Mouse (Mus musculus): Measurements from ENCODE around the gene Prr36. TPM values are rescaled to one million over a fixed set of nuclear protein-coding genes. Genes with fewer than 3 reads are reported as not detected.

Prr36 gene
- polyA plus RNA-seq, 1 experiment from 2014 or later: 0.99 TPM

DNA sequence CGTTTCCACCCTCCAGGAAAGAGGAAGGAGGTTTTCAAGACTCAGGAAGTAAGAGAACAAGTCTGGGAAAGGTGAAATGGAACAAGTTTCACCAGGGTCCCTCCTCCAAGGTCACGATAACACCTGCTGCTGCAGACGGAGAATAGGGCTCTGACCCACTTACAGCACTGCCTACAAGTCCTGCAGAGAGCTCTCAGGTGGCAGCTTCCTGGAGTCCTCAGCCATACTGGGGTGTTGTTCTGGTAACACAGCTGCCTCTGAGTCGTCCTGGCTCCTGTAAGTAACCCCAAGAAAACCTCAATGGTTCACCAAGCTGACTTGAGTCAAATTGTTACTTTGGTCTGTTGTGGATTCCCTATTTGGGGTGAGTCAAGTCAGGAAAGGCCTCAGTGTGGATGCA, 54.5 kb downstream of the Prr36 start:
- DNase-seq (ENCODE audit: low spot score): no peak
- Histone ChIP-seq H3K4me3 (ENCODE audit: low read depth, low read length) (no peak overlapping the region), H3K9me3 (ENCODE audit: low read length) (no peaks in the 10 kb centered on the region), H3K4me2 (replicated peaks; ENCODE audit: low read depth, low read length) (no peak overlapping the region), H3K36me3 (ENCODE audit: insufficient read depth, low read length) (no peaks in the 10 kb centered on the region), H3K4me1 (ENCODE audit: insufficient read depth, low read depth, low read length) (no peaks in the 10 kb centered on the region), H3K27me3 (replicated peaks; ENCODE audit: insufficient read depth, low read length) (no peaks in the 10 kb centered on the region), H3K9ac (replicated peaks; ENCODE audit: low read depth) (no peak overlapping the region), H3K27ac (ENCODE audit: low read length) (no peak overlapping the region)
- WGBS: 44% methylated on average over 4 of the region's 4 CpGs
- ATAC-seq: no peak
- TF ChIP-seq CTCF (IDR thresholded peaks at IDR 0.05) (no peak), EP300 (IDR thresholded peaks at IDR 0.05) (no peak)

Other genes with a start within 250 kb of the Prr36 start
- gene Cd209f, start 111.6 kb downstream of the Prr36 start, polyA plus RNA-seq (2015; fragmentation: Nextera tagmentation; extraction: Ambion mirVana): not detected in 2 replicates
- not detected in 2 replicates for gene Cd209g, start 83.4 kb downstream of the Prr36 start, polyA plus RNA-seq (2015; fragmentation: Nextera tagmentation; extraction: Ambion mirVana)
- 11.3 and 11.9 TPM in 2 replicates for gene Evi5l, start 50.9 kb downstream of the Prr36 start, polyA plus RNA-seq (2015; fragmentation: Nextera tagmentation; extraction: Ambion mirVana)
- 6.0 and 7.8 TPM in 2 replicates for gene Lrrc8e, start 9.4 kb upstream of the Prr36 start, polyA plus RNA-seq (2015; fragmentation: Nextera tagmentation; extraction: Ambion mirVana)
- 22.9 and 23.6 TPM in 2 replicates for gene Map2k7, start 21.3 kb upstream of the Prr36 start, polyA plus RNA-seq (2015; fragmentation: Nextera tagmentation; extraction: Ambion mirVana)
- 0.25 and 0.86 TPM in 2 replicates for gene Gm49320, start 21.4 kb upstream of the Prr36 start, polyA plus RNA-seq (2015; fragmentation: Nextera tagmentation; extraction: Ambion mirVana)
- gene Tgfbr3l, start 30.8 kb upstream of the Prr36 start, polyA plus RNA-seq (2015; fragmentation: Nextera tagmentation; extraction: Ambion mirVana): 2.2 and 4.3 TPM in 2 replicates
- 27.5 and 28.9 TPM in 2 replicates for gene Snapc2, start 35.6 kb upstream of the Prr36 start, polyA plus RNA-seq (2015; fragmentation: Nextera tagmentation; extraction: Ambion mirVana)
- gene Ctxn1, start 41.8 kb upstream of the Prr36 start, polyA plus RNA-seq (2015; fragmentation: Nextera tagmentation; extraction: Ambion mirVana): 35.1 and 38.4 TPM in 2 replicates
- 30.7 and 36.1 TPM in 2 replicates for gene Timm44, start 58.5 kb upstream of the Prr36 start, polyA plus RNA-seq (2015; fragmentation: Nextera tagmentation; extraction: Ambion mirVana)
- 4.3 and 4.9 TPM in 2 replicates for gene Ccl25, start 107.8 kb upstream of the Prr36 start, polyA plus RNA-seq (2015; fragmentation: Nextera tagmentation; extraction: Ambion mirVana)
- gene Elavl1, start 108.0 kb upstream of the Prr36 start, polyA plus RNA-seq (2015; fragmentation: Nextera tagmentation; extraction: Ambion mirVana): 90.9 and 110 TPM in 2 replicates

All from lung, postnatal 0 days (tissue).